Mouse (Mus musculus) stomach, postnatal 0 days (tissue): ENCODE measurements around the gene Cbx6.

Source experiments
- CTCF ChIP-seq: IDR thresholded peaks from 2 replicates; pipeline ENCODE4 v1.5.1; 2016; ENCODE audit warnings: antibody characterized with exemption, low read depth, mild to moderate bottlenecking, moderate library complexity
- EP300 ChIP-seq: optimal IDR thresholded peaks from 2 replicates; pipeline ENCODE3; 2016; ENCODE audit warnings: antibody characterized with exemption

DNA sequence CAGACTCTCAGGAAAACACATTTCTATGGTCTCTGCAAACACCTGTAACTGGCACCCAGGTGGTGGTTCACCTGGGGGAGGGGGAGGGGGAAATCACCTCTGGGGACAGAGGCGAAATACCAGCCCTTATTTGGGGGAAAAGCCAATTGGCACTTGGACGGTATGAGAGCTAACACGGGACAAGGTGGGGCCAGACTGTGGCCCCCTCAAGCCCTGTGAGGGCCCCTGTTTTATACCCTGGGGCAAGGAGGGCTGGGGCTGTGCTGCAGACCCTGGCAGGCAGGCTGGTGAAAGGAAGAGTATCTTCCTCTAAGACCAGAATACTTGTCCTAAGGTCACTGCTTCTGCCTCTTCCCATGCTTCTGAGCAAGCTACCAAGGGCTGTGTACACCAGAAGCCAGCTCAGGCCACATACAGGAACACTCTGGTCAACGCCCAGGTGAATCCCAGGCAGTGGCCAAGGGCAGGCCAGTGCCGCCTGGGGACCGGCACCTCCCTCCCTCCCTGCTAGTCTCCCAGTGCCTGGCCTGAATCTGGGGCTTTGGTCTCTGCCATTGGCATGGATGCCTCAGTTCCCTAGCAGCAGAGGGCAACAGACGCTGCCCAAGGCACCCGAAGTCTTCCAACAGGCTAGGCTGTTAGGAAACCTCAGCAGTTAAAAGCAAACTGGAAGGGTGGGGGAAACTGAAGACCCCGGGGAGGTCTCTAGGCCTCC lies 8.1 kb downstream of the Cbx6 start:
- no peak for TF ChIP-seq CTCF
- no peak for TF ChIP-seq EP300
